Mouse (Mus musculus): Measurements from ENCODE around the gene Slc7a11.

GRCm38 (mm10) chr3:50443421-50443916, at the start of gene Slc7a11:
- TF ChIP-seq POLR2A (IDR thresholded peaks at IDR 0.05; ENCODE audit: borderline replicate concordance, control insufficient read depth, low read depth, low read length) (0 out of 2 replicates have a peak, but pooled peaks have one; percentile 28), CTCF (IDR thresholded peaks at IDR 0.05; ENCODE audit: control insufficient read depth, insufficient read depth, low read length) (0 out of 2 replicates have a peak, but pooled peaks have one; percentile 3)

All from bone marrow, adult 2 months (tissue).